Mouse (Mus musculus) liver, embryonic 13.5 days (tissue): ENCODE measurements at regions not wholly inside any gene's neighbourhood (a gene's known extent, or its start where the extent isn't known, plus 50 kb on each side); places are given as distances from the start of the nearest gene placed in this dataset.

Experiments used
- ATAC-seq: fragments of 200-750 bp; cut with Nextera tagmentation; 2 replicates; pipeline ENCODE4 v1.8.0; 2017; ENCODE audit warnings: low read depth, mild to moderate bottlenecking, moderate number of reproducible peaks, moderate library complexity
- DNase-seq: peaks from one replicate; pipeline ENCODE4 v3.0.0; 2022
- H3K27ac ChIP-seq: fragments of 300-500 bp; sonication (generic); 2 replicates; pipeline ENCODE4 v1.5.1; 2015; ENCODE audit warnings: moderate library complexity, mild to moderate bottlenecking, inconsistent platforms
- H3K27me3 ChIP-seq: fragments of 300-500 bp; sonication (generic); 2 replicates; pipeline ENCODE4 v1.6.1; 2015; ENCODE audit warnings: mild to moderate bottlenecking, inconsistent platforms
- H3K36me3 ChIP-seq: fragments of 300-500 bp; sonication (generic); 2 replicates; pipeline ENCODE4 v1.6.1; 2015; ENCODE audit warnings: mild to moderate bottlenecking, inconsistent platforms
- H3K4me1 ChIP-seq: fragments of 300-500 bp; sonication (generic); replicated peaks from 2 replicates; pipeline ENCODE4 v1.6.1; 2015; ENCODE audit warnings: inconsistent platforms
- H3K4me2 ChIP-seq: fragments of 300-500 bp; sonication (generic); 2 replicates; pipeline ENCODE4 v1.6.1; 2015; ENCODE audit warnings: inconsistent platforms, mild to moderate bottlenecking, moderate library complexity
- H3K4me3 ChIP-seq: fragments of 300-500 bp; sonication (generic); replicated peaks from 2 replicates; pipeline ENCODE4 v1.5.1; 2015; ENCODE audit warnings: mild to moderate bottlenecking, inconsistent platforms
- H3K9ac ChIP-seq: fragments of 300-500 bp; sonication (generic); 2 replicates; pipeline ENCODE4 v1.6.1; 2015; ENCODE audit warnings: mild to moderate bottlenecking, inconsistent platforms
- H3K9me3 ChIP-seq: fragments of 300-500 bp; sonication (generic); replicated peaks from 2 replicates; pipeline ENCODE4 v1.6.1; 2016; ENCODE audit warnings: inconsistent platforms
- WGBS: fragments of 180-500 bp; shearing (Covaris S2); methylation state at CpG from one replicate; pipeline ENCODE4 v1.1.7; 2015; ENCODE audit not compliant: insufficient replicate concordance; 5-methylcytosine and 5-hydroxymethylcytosine counted together

- Histone ChIP-seq H3K27me3 (no peaks in the 10 kb centered on the region), H3K9me3 (no peaks in the 10 kb centered on the region), H3K9ac (no peak overlapping the region), H3K36me3 (no peaks in the 10 kb centered on the region), H3K4me2 (no peak overlapping the region), H3K27ac (no peak overlapping the region), H3K4me1 (no peaks in the 10 kb centered on the region), H3K4me3 (no peak overlapping the region)
- no peak for ATAC-seq
- DNase-seq = no peak
- 57% methylated on average over 5 of the region's 5 CpGs for WGBS
Measured at GRCm38 (mm10) chr16:86888421-86888820, 465.6 kb upstream of the N6amt1 start.

- no peak for DNase-seq
Measured at GRCm38 (mm10) chr16:86887605-86888004, 466.4 kb upstream of the N6amt1 start.

GRCm38 (mm10) chr16:86883862-86884261, 470.1 kb upstream of the N6amt1 start:
- Histone ChIP-seq H3K4me3 (no peak overlapping the region), H3K9ac (no peak overlapping the region), H3K27ac (no peak overlapping the region), H3K27me3 (no peaks in the 10 kb centered on the region), H3K9me3 (no peaks in the 10 kb centered on the region), H3K4me2 (no peak overlapping the region), H3K4me1 (no peaks in the 10 kb centered on the region), H3K36me3 (no peaks in the 10 kb centered on the region)
- DNase-seq = no peak
- ATAC-seq = no peak
- WGBS = 49% methylated on average over 7 of the region's 7 CpGs

More at GRCm38 (mm10) chr16:86887605-86888004, 466.4 kb upstream of the N6amt1 start:
- H3K27ac ChIP-seq = no peak overlapping the region
- WGBS = 65% methylated on average over 4 of the region's 4 CpGs
- H3K9me3 ChIP-seq = no peaks in the 10 kb centered on the region
- no peak overlapping the region for H3K9ac ChIP-seq
- no peaks in the 10 kb centered on the region for H3K27me3 ChIP-seq
- H3K36me3 ChIP-seq = no peaks in the 10 kb centered on the region
- no peak overlapping the region for H3K4me3 ChIP-seq
- no peak for ATAC-seq
- no peaks in the 10 kb centered on the region for H3K4me1 ChIP-seq
- H3K4me2 ChIP-seq = no peak overlapping the region

- WGBS = 30% methylated on average over 6 of the region's 6 CpGs
- DNase-seq (no peak), ATAC-seq (no peak)
- H3K4me2 ChIP-seq = no peak overlapping the region
- no peaks in the 10 kb centered on the region for H3K9me3 ChIP-seq
- H3K9ac ChIP-seq = no peak overlapping the region
- no peak overlapping the region for H3K27ac ChIP-seq
- H3K36me3 ChIP-seq = no peaks in the 10 kb centered on the region
- no peak overlapping the region for H3K4me3 ChIP-seq
- H3K27me3 ChIP-seq = no peaks in the 10 kb centered on the region
- H3K4me1 ChIP-seq = no peaks in the 10 kb centered on the region
Measured at GRCm38 (mm10) chr16:86882529-86882928, 471.5 kb upstream of the N6amt1 start.

GRCm38 (mm10) chr16:86881583-86881982, 472.4 kb upstream of the N6amt1 start:
- Histone ChIP-seq H3K27me3 (no peaks in the 10 kb centered on the region), H3K4me3 (no peak overlapping the region), H3K4me2 (no peak overlapping the region), H3K36me3 (no peaks in the 10 kb centered on the region), H3K27ac (no peak overlapping the region), H3K9me3 (no peaks in the 10 kb centered on the region), H3K9ac (no peak overlapping the region), H3K4me1 (no peaks in the 10 kb centered on the region)
- WGBS = 69% methylated on average over 5 of the region's 5 CpGs
- DNase-seq (no peak), ATAC-seq (no peak)

- ATAC-seq (no peak), DNase-seq (no peak)
- Histone ChIP-seq H3K36me3 (no peaks in the 10 kb centered on the region), H3K4me3 (no peak overlapping the region), H3K27ac (no peak overlapping the region), H3K9me3 (no peaks in the 10 kb centered on the region), H3K27me3 (no peaks in the 10 kb centered on the region), H3K4me1 (no peaks in the 10 kb centered on the region), H3K9ac (no peak overlapping the region), H3K4me2 (no peak overlapping the region)
- WGBS = 74% methylated on average over 2 of the region's 2 CpGs
Measured at GRCm38 (mm10) chr16:86860828-86861227, 493.2 kb upstream of the N6amt1 start.

- WGBS = 46% methylated on average over 2 of the region's 2 CpGs
- no peak for ATAC-seq
- H3K27ac ChIP-seq = no peak overlapping the region
- H3K36me3 ChIP-seq = no peaks in the 10 kb centered on the region
- H3K9ac ChIP-seq = no peak overlapping the region
- no peak overlapping the region for H3K4me3 ChIP-seq
- no peaks in the 10 kb centered on the region for H3K9me3 ChIP-seq
- DNase-seq = no peak
- H3K4me1 ChIP-seq = no peaks in the 10 kb centered on the region
- H3K27me3 ChIP-seq = no peaks in the 10 kb centered on the region
- H3K4me2 ChIP-seq = no peak overlapping the region
Measured at GRCm38 (mm10) chr16:86855891-86856290, 498.1 kb upstream of the N6amt1 start.

- Histone ChIP-seq H3K27ac (no peak overlapping the region), H3K4me2 (no peak overlapping the region), H3K27me3 (no peaks in the 10 kb centered on the region), H3K4me3 (no peak overlapping the region), H3K4me1 (no peaks in the 10 kb centered on the region), H3K9me3 (no peaks in the 10 kb centered on the region), H3K9ac (no peak overlapping the region), H3K36me3 (no peaks in the 10 kb centered on the region)
- WGBS = 47% methylated on average over 4 of the region's 4 CpGs
- ATAC-seq (no peak), DNase-seq (no peak)
Measured at GRCm38 (mm10) chr16:86855312-86855711, 498.7 kb upstream of the N6amt1 start.

GRCm38 (mm10) chr16:86853398-86853797, 500.6 kb upstream of the N6amt1 start:
- Histone ChIP-seq H3K9ac (no peak overlapping the region), H3K4me3 (no peak overlapping the region), H3K4me2 (no peak overlapping the region), H3K4me1 (no peaks in the 10 kb centered on the region), H3K27me3 (no peaks in the 10 kb centered on the region), H3K36me3 (no peaks in the 10 kb centered on the region), H3K9me3 (no peaks in the 10 kb centered on the region), H3K27ac (no peak overlapping the region)
- ATAC-seq (no peak), DNase-seq (no peak)
- 42% methylated on average over 1 of the region's 1 CpGs for WGBS

GRCm38 (mm10) chr16:86838457-86839337, 515.3 kb upstream of the N6amt1 start:
- Histone ChIP-seq H3K4me1 (no peaks in the 10 kb centered on the region), H3K9me3 (no peaks in the 10 kb centered on the region), H3K27me3 (no peaks in the 10 kb centered on the region), H3K36me3 (no peaks in the 10 kb centered on the region), H3K4me2 (no peak overlapping the region), H3K27ac (no peak overlapping the region), H3K9ac (no peak overlapping the region), H3K4me3 (no peak overlapping the region)
- WGBS = 51% methylated on average over 6 of the region's 6 CpGs
- DNase-seq (no peak), ATAC-seq (no peak)

- H3K27me3 ChIP-seq = no peaks in the 10 kb centered on the region
- H3K9me3 ChIP-seq = no peaks in the 10 kb centered on the region
- H3K4me3 ChIP-seq = no peak overlapping the region
- no peaks in the 10 kb centered on the region for H3K4me1 ChIP-seq
- no peak for DNase-seq
- H3K4me2 ChIP-seq = no peak overlapping the region
- no peak for ATAC-seq
- H3K36me3 ChIP-seq = no peaks in the 10 kb centered on the region
- no peak overlapping the region for H3K27ac ChIP-seq
- no peak overlapping the region for H3K9ac ChIP-seq
- WGBS = 46% methylated on average over 1 of the region's 1 CpGs
Measured at GRCm38 (mm10) chr16:86827645-86828044, 526.3 kb upstream of the N6amt1 start.

- H3K36me3 ChIP-seq = no peaks in the 10 kb centered on the region
- no peaks in the 10 kb centered on the region for H3K27me3 ChIP-seq
- no peak overlapping the region for H3K4me3 ChIP-seq
- H3K4me1 ChIP-seq = no peaks in the 10 kb centered on the region
- ATAC-seq = no peak
- 67% methylated on average over 4 of the region's 4 CpGs for WGBS
- no peak overlapping the region for H3K27ac ChIP-seq
- DNase-seq = no peak
- H3K9me3 ChIP-seq = no peaks in the 10 kb centered on the region
- H3K4me2 ChIP-seq = no peak overlapping the region
- no peak overlapping the region for H3K9ac ChIP-seq
Measured at GRCm38 (mm10) chr16:86826641-86827040, 527.3 kb upstream of the N6amt1 start.
